Mouse (Mus musculus): ENCODE results near the gene Tmem110.

DNA sequence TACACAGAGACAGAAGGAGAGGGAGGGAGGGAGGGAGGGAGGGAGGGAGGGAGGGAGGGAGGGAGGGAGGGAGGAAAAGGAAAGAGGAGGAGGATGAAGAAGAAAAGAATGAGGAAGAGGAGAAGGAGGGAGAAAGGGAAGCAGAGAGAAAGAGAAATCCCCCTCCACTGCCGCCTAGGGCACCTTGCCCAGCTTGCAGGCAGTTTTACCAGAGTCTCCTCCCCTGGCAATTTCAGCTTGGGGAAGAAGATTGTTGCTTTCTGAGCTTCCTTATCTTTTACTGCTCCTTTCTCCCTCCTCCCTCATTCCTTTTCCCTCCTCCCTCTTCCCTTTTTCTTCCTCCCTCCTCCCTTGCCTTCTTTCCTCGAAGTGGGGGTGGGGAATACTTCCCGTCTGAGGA lies 77.6 kb downstream of the Tmem110 start:
- TF ChIP-seq CTCF (IDR thresholded peaks at IDR 0.05; ENCODE audit: low read depth, low read length) (no peak), POLR2A (IDR thresholded peaks at IDR 0.05; ENCODE audit: extremely low read depth, insufficient read depth, low read length) (no peak)

Measured in liver, adult 2 months (tissue).